Mouse (Mus musculus) myocyte (in vitro differentiated cells): ENCODE measurements around the gene 3110001I22Rik.

Source experiments
- MAX ChIP-seq: IDR thresholded peaks from one replicate; pipeline ENCODE4 v1.6.1; 2011; ENCODE audit warnings: low read depth, mild to moderate bottlenecking, control low read depth
- MYOD1 ChIP-seq, 3 experiments: IDR thresholded peaks; one replicate each; pipeline ENCODE4 v1.6.1; 2011; ENCODE audit warnings: control low read depth in 2 of 3, low read depth in 2 of 3, mild to moderate bottlenecking in 2 of 3, moderate library complexity in 1 of 3; ENCODE audit not compliant: insufficient read length in 2 of 3, control insufficient read depth in 1 of 3
- MYOG ChIP-seq, 3 experiments: IDR thresholded peaks; one replicate each; pipeline ENCODE4 v1.6.1; 2011; ENCODE audit warnings: control low read depth in 2 of 3, low read depth in 2 of 3, mild to moderate bottlenecking in 2 of 3; ENCODE audit not compliant: insufficient read length in 2 of 3, control insufficient read depth in 1 of 3, insufficient read depth in 1 of 3
- POLR2A ChIP-seq: IDR thresholded peaks from one replicate; pipeline ENCODE4 v1.6.1; 2011; ENCODE audit warnings: low read depth, mild to moderate bottlenecking, control low read depth, moderate library complexity; ENCODE audit not compliant: insufficient read length
- TCF12 ChIP-seq: IDR thresholded peaks from one replicate; pipeline ENCODE4 v1.6.1; 2011; ENCODE audit warnings: mild to moderate bottlenecking, control low read depth; ENCODE audit not compliant: poor library complexity, insufficient read depth, severe bottlenecking
- TCF3 ChIP-seq: IDR thresholded peaks from one replicate; pipeline ENCODE4 v1.6.1; 2011; ENCODE audit warnings: low read depth, control low read depth; ENCODE audit not compliant: insufficient read length
- USF1 ChIP-seq: IDR thresholded peaks from one replicate; pipeline ENCODE4 v1.6.1; 2011; ENCODE audit warnings: low read depth, mild to moderate bottlenecking, control low read depth, moderate library complexity

DNA sequence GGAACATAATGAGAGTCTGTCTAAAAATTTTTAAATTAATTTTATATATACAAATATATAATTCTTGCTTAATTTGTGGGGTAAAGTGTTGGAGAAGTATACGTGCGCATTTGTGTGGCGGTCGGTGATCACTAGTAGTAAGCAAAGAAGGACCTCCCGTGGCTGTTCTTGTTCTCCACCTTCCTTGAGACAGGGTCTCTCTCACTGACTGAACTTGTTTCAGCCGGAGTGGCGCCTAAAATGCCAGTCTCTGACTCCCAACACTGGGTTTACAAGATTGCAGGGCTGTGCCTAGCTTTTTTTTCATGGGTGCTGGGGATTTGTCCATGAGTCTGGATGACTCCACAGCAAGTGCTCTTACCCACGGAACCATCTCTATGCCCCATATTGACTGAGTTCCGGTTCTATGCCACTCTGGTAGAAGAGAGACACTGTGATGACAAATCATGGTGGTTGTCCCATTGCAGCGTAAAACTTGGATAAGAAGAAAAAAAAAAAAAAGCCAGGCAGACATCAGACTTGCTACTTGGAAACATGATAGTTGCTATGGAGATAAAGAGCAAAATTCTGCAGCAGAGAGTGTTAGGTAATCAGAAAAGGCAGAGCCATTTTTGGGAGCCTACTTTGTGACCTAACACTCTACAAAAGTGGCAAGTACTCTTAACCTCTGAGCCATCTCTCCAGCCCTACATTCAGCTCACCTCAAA, 3.2 kb upstream of the 3110001I22Rik start:
- TF ChIP-seq POLR2A (no peak), MYOD1 (IDR thresholded peaks at IDR 0.05; ENCODE audit: control insufficient read depth in 1 of 3, insufficient read length in 2 of 3, low read depth in 2 of 3) (no peak), MYOG (IDR thresholded peaks at IDR 0.05; ENCODE audit: control insufficient read depth in 1 of 3, insufficient read depth in 1 of 3, insufficient read length in 2 of 3, low read depth in 2 of 3) (no peak), USF1 (no peak), TCF12 (no peak), MAX (no peak), TCF3 (no peak)
